In the genomic region with DNA sequence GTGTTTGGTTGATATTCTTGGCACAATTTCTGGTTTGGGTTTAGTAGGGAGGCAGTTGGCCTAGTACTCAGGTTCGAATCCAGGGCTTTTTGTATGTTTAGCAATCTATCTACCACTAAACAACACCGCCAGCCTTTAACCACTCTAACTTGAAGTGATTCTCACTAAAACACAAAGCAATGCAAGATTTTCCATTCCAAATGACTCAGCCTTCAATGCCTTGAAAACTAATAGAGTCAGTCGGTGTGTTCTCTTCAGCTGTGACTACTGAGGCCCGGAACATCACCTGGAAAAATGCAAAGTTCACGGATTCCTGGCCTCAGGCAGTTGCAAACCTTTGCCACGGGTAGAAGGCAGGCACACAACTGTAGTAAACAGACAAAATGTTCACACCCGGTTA, we compare ENCODE assay signal across 28 mouse cellular contexts. TPM values are rescaled to one million over a fixed set of nuclear protein-coding genes. Genes with fewer than 3 reads are reported as not detected.
DNase-seq lines count a peak whose midpoint lies in the region; ATAC-seq lines count a peak whose summit lies in the region.
"Had no signal": no experiment of that assay in that cellular context is flagged by ENCODE, and none has a peak within 500 bp of the region (broad histone marks: within the 10 kb centered on the region; RNA-seq: fewer than 3 reads in every experiment).

No protein-coding gene starts in this region.

- H3K27me3 ChIP-seq in hindbrain, embryonic 15.5 days, result no peaks in the 10 kb centered on the region
- H3K27me3 ChIP-seq in hindbrain, embryonic 13.5 days, result no peaks in the 10 kb centered on the region
- no peaks in the 10 kb centered on the region for H3K27me3 ChIP-seq in midbrain, embryonic 13.5 days
- 0 out of 2 replicates have a peak, but pooled peaks cover 8% of the 10 kb centered on the region for H3K27me3 ChIP-seq in midbrain, embryonic 10.5 days (ENCODE audit: low read depth, poor library complexity, severe bottlenecking)
- no peaks in the 10 kb centered on the region for H3K27me3 ChIP-seq in midbrain, embryonic 16.5 days (ENCODE audit: control insufficient read depth, insufficient read depth, low read depth, low read length)
- H3K27me3 ChIP-seq in neural tube, embryonic 15.5 days (replicated peaks), result no peaks in the 10 kb centered on the region
- H3K27me3 ChIP-seq: forebrain, embryonic 13.5 days; liver, embryonic 15.5 days; lung, embryonic 15.5 days; stomach, embryonic 15.5 days had no signal

- ATAC-seq in hindbrain, embryonic 15.5 days (ENCODE audit: low FRiP score, low read depth), result no peak
- no peak for ATAC-seq in hindbrain, embryonic 13.5 days (ENCODE audit: low FRiP score)
- ATAC-seq in midbrain, embryonic 13.5 days, result no peak
- ATAC-seq in midbrain, embryonic 16.5 days, result no peak
- no peak for ATAC-seq in neural tube, embryonic 15.5 days (ENCODE audit: low FRiP score)
- ATAC-seq in activated CD4-positive, CD25-positive, alpha-beta regulatory T cell, adult 4 months, result no peak
- ATAC-seq: forebrain, embryonic 13.5 days; intestine, embryonic 16.5 days had no signal

- WGBS in hindbrain, embryonic 15.5 days, result 83% methylated on average over 7 of the region's 7 CpGs
- WGBS in hindbrain, embryonic 13.5 days, result 84% methylated on average over 7 of the region's 7 CpGs
- WGBS in midbrain, embryonic 13.5 days, result 89% methylated on average over 7 of the region's 7 CpGs
- 89% methylated on average over 7 of the region's 7 CpGs for WGBS in midbrain, embryonic 10.5 days
- 82% methylated on average over 7 of the region's 7 CpGs for WGBS in midbrain, embryonic 16.5 days
- 78% methylated on average over 7 of the region's 7 CpGs for WGBS in neural tube, embryonic 15.5 days

- no peaks in the 10 kb centered on the region for H3K36me3 ChIP-seq in hindbrain, embryonic 15.5 days
- no peaks in the 10 kb centered on the region for H3K36me3 ChIP-seq in hindbrain, embryonic 13.5 days
- no peaks in the 10 kb centered on the region for H3K36me3 ChIP-seq in midbrain, embryonic 13.5 days
- no peaks in the 10 kb centered on the region for H3K36me3 ChIP-seq in midbrain, embryonic 10.5 days
- H3K36me3 ChIP-seq in midbrain, embryonic 16.5 days (ENCODE audit: control insufficient read depth, insufficient read depth, low read length), result no peaks in the 10 kb centered on the region
- no peaks in the 10 kb centered on the region for H3K36me3 ChIP-seq in neural tube, embryonic 15.5 days
- H3K36me3 ChIP-seq: liver, embryonic 15.5 days; lung, embryonic 15.5 days; midbrain, embryonic 12.5 days; stomach, embryonic 15.5 days had no signal

- peaks cover 23% of the 10 kb centered on the region for H3K4me1 ChIP-seq in hindbrain, embryonic 15.5 days (replicated peaks)
- peaks cover 18% of the 10 kb centered on the region for H3K4me1 ChIP-seq in hindbrain, embryonic 13.5 days (replicated peaks)
- H3K4me1 ChIP-seq in midbrain, embryonic 13.5 days (replicated peaks), result peaks cover 23% of the 10 kb centered on the region
- H3K4me1 ChIP-seq in midbrain, embryonic 10.5 days, result peaks cover 60% of the 10 kb centered on the region
- H3K4me1 ChIP-seq in midbrain, embryonic 16.5 days (ENCODE audit: control insufficient read depth, insufficient read depth, low read length), result peaks cover 21% of the 10 kb centered on the region
- H3K4me1 ChIP-seq in neural tube, embryonic 15.5 days, result peaks cover 15% of the 10 kb centered on the region
- H3K4me1 ChIP-seq: liver, embryonic 15.5 days had no signal

- peak overlapping the region; percentile 38; the same call in 1 of the 2 replicates for H3K27ac ChIP-seq in hindbrain, embryonic 15.5 days (replicated peaks)
- H3K27ac ChIP-seq in hindbrain, embryonic 13.5 days, result no peak overlapping the region
- 0 out of 2 replicates have a peak overlapping the region, but pooled peaks have one; percentile 30 for H3K27ac ChIP-seq in midbrain, embryonic 13.5 days
- H3K27ac ChIP-seq in midbrain, embryonic 10.5 days (replicated peaks), result no peak overlapping the region
- peak overlapping the region; percentile 69 for H3K27ac ChIP-seq in midbrain, embryonic 16.5 days (ENCODE audit: low read length)
- no peak overlapping the region for H3K27ac ChIP-seq in neural tube, embryonic 15.5 days (replicated peaks)
- H3K27ac ChIP-seq: forebrain, embryonic 13.5 days; heart, adult 2 months; kidney, postnatal 0 days; liver, embryonic 15.5 days; lung, embryonic 15.5 days; midbrain, embryonic 12.5 days; stomach, embryonic 15.5 days had no signal

- H3K4me2 ChIP-seq in hindbrain, embryonic 15.5 days, result peak overlapping the region; percentile 34; the same call in 1 of the 2 replicates
- H3K4me2 ChIP-seq in hindbrain, embryonic 13.5 days, result no peak overlapping the region
- H3K4me2 ChIP-seq in midbrain, embryonic 13.5 days (replicated peaks), result no peak overlapping the region
- peak overlapping the region; percentile 25; the same call in 1 of the 2 replicates for H3K4me2 ChIP-seq in midbrain, embryonic 16.5 days (ENCODE audit: low read length)
- peak overlapping the region; percentile 3; the same call in 1 of the 2 replicates for H3K4me2 ChIP-seq in neural tube, embryonic 15.5 days
- H3K4me2 ChIP-seq: forebrain, embryonic 13.5 days; liver, embryonic 15.5 days; lung, embryonic 15.5 days; midbrain, embryonic 12.5 days; stomach, embryonic 15.5 days had no signal

- H3K9ac ChIP-seq in hindbrain, embryonic 15.5 days, result no peak overlapping the region
- H3K9ac ChIP-seq in hindbrain, embryonic 13.5 days, result no peak overlapping the region
- no peak overlapping the region for H3K9ac ChIP-seq in midbrain, embryonic 13.5 days (replicated peaks)
- no peak overlapping the region; the same call in 1 of the 2 replicates for H3K9ac ChIP-seq in midbrain, embryonic 16.5 days (ENCODE audit: low read depth, low read length)
- no peak overlapping the region for H3K9ac ChIP-seq in neural tube, embryonic 15.5 days (replicated peaks)
- H3K9ac ChIP-seq: forebrain, embryonic 13.5 days; liver, embryonic 15.5 days; lung, embryonic 15.5 days; midbrain, embryonic 12.5 days; stomach, embryonic 15.5 days had no signal

- H3K9me3 ChIP-seq in hindbrain, embryonic 15.5 days, result no peaks in the 10 kb centered on the region
- no peaks in the 10 kb centered on the region for H3K9me3 ChIP-seq in hindbrain, embryonic 13.5 days
- no peaks in the 10 kb centered on the region for H3K9me3 ChIP-seq in midbrain, embryonic 13.5 days
- no peaks in the 10 kb centered on the region for H3K9me3 ChIP-seq in midbrain, embryonic 10.5 days (replicated peaks)
- no peaks in the 10 kb centered on the region for H3K9me3 ChIP-seq in midbrain, embryonic 16.5 days (replicated peaks; ENCODE audit: control insufficient read depth, low read length, poor library complexity, severe bottlenecking)
- no peaks in the 10 kb centered on the region for H3K9me3 ChIP-seq in neural tube, embryonic 15.5 days (replicated peaks)
- H3K9me3 ChIP-seq: forebrain, embryonic 13.5 days; liver, embryonic 15.5 days; lung, embryonic 15.5 days; midbrain, embryonic 12.5 days; stomach, embryonic 15.5 days had no signal

- no peak overlapping the region for H3K4me3 ChIP-seq in hindbrain, embryonic 15.5 days
- no peak overlapping the region for H3K4me3 ChIP-seq in hindbrain, embryonic 13.5 days
- H3K4me3 ChIP-seq in midbrain, embryonic 13.5 days (replicated peaks), result no peak overlapping the region
- H3K4me3 ChIP-seq in midbrain, embryonic 10.5 days, result no peak overlapping the region
- H3K4me3 ChIP-seq in midbrain, embryonic 16.5 days (ENCODE audit: low read depth, low read length), result no peak overlapping the region
- no peak overlapping the region for H3K4me3 ChIP-seq in neural tube, embryonic 15.5 days (replicated peaks)
- H3K4me3 ChIP-seq: forebrain, embryonic 13.5 days; heart, adult 2 months; liver, embryonic 15.5 days; lung, embryonic 15.5 days; midbrain, embryonic 12.5 days; myocyte; stomach, embryonic 15.5 days had no signal

- no peak for DNase-seq in midbrain, embryonic 10.5 days (ENCODE audit: low spot score)
- DNase-seq: adrenal gland, postnatal 14 days; B cell, adult 2 months; cerebellum, adult 11 months; cerebellum, adult 9-10 months; cerebellum, postnatal 36 days; gastrocnemius, postnatal 25 days; heart, adult 2 months; heart, postnatal 14 days; kidney, adult 8-10 months; liver; right cerebral cortex, postnatal 25 days had no signal

RNA-seq across cellular contexts. Expression of a gene that starts 3.2 kb away (rescaled TPM):
- polyA plus RNA-seq in hindbrain, embryonic 15.5 days (2015; fragmentation: Nextera tagmentation; extraction: Ambion mirVana), result 3.2 and 3.4 TPM in 2 replicates
- 1.5 and 2.3 TPM in 2 replicates for polyA plus RNA-seq in hindbrain, embryonic 13.5 days (2015; fragmentation: Nextera tagmentation; extraction: Ambion mirVana)
- 1.3 and 1.8 TPM in 2 replicates for polyA plus RNA-seq in midbrain, embryonic 13.5 days (2015; fragmentation: Nextera tagmentation; extraction: Ambion mirVana)
- polyA plus RNA-seq in midbrain, embryonic 10.5 days (2016; fragmentation: Nextera tagmentation; extraction: Ambion mirVana), result 0.30 and 0.41 TPM in 2 replicates
- 3.7 and 5.7 TPM in 2 replicates for polyA plus RNA-seq in midbrain, embryonic 16.5 days (2015; fragmentation: Nextera tagmentation; extraction: Ambion mirVana)
- 3.0 and 3.5 TPM in 2 replicates for polyA plus RNA-seq in neural tube, embryonic 15.5 days (2015; fragmentation: Nextera tagmentation; extraction: Ambion mirVana)
- polyA plus RNA-seq in activated CD4-positive, CD25-positive, alpha-beta regulatory T cell, adult 4 months (2017; shearing (Covaris generic)), result not detected
- polyA plus RNA-seq: heart, embryonic 14.5 days; intestine, embryonic 16.5 days; limb, embryonic 11.5 days; liver, embryonic 15.5 days; lung, embryonic 15.5 days; myocyte had no signal

RNA-seq across cellular contexts. Expression of a gene that starts 37.3 kb away (rescaled TPM):
- polyA plus RNA-seq in hindbrain, embryonic 15.5 days (2015; fragmentation: Nextera tagmentation; extraction: Ambion mirVana), result 21.3 and 24.3 TPM in 2 replicates
- 20.9 and 21.0 TPM in 2 replicates for polyA plus RNA-seq in hindbrain, embryonic 13.5 days (2015; fragmentation: Nextera tagmentation; extraction: Ambion mirVana)
- polyA plus RNA-seq in midbrain, embryonic 13.5 days (2015; fragmentation: Nextera tagmentation; extraction: Ambion mirVana), result 18.2 and 20.3 TPM in 2 replicates
- 26.0 and 29.6 TPM in 2 replicates for polyA plus RNA-seq in midbrain, embryonic 10.5 days (2016; fragmentation: Nextera tagmentation; extraction: Ambion mirVana)
- polyA plus RNA-seq in midbrain, embryonic 16.5 days (2015; fragmentation: Nextera tagmentation; extraction: Ambion mirVana), result 24.7 and 26.6 TPM in 2 replicates
- 25.6 and 27.5 TPM in 2 replicates for polyA plus RNA-seq in neural tube, embryonic 15.5 days (2015; fragmentation: Nextera tagmentation; extraction: Ambion mirVana)
- polyA plus RNA-seq in activated CD4-positive, CD25-positive, alpha-beta regulatory T cell, adult 4 months (2017; shearing (Covaris generic)), result 10 to 100 TPM in 1 of 2 experiments, 1 to 10 TPM in 1; 6.2 to 12.0 TPM

Comparison
In these comparisons a context has a peak if more than half of its experiments do, and no peak if none do; other contexts are left out.
1. H3K27ac ChIP-seq: peak in hindbrain, embryonic 15.5 days (single experiment), midbrain, embryonic 13.5 days (single experiment) and midbrain, embryonic 16.5 days (single experiment); none in hindbrain, embryonic 13.5 days (single experiment), midbrain, embryonic 10.5 days (single experiment) and neural tube, embryonic 15.5 days (single experiment).
2. H3K4me2 ChIP-seq: peak in hindbrain, embryonic 15.5 days (single experiment), midbrain, embryonic 16.5 days (single experiment) and neural tube, embryonic 15.5 days (single experiment); none in hindbrain, embryonic 13.5 days (single experiment) and midbrain, embryonic 13.5 days (single experiment).